Mouse (Mus musculus) erythroblast, embryonic 14.5 days (primary cell): ENCODE data around the gene Krt76.

Experiments used
- GATA1 ChIP-seq: IDR thresholded peaks from 2 replicates; pipeline ENCODE4 v1.6.1; 2012; ENCODE audit warnings: low read length, inconsistent platforms, mixed read lengths
- TAL1 ChIP-seq: IDR thresholded peaks from 3 replicates; pipeline ENCODE4 v1.6.1; 2012; ENCODE audit warnings: low read length, inconsistent platforms, mixed read lengths

DNA sequence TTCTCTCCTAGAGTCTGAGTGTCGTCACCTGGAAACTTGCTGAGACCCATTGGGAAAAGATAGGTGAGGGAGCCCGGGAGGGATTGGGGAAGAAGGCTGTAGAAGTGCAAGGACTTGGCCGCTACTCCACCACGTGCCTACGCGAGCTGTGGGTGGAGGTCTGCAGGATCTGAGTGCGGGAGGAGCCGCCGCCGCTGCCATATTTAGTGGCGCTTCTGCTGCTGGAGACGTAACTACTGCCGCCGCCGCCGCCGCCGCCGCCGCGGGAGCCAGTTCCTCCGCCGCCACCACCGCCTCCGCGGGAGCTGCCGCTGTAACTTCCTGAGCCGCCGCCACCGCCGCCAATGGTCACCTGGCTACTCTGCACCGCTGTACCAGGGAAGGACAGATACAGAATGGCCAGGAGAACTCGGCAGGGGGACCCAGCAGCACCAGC, 33.0 kb downstream of the Krt76 start:
- TF ChIP-seq GATA1, result no peak
- no peak for TF ChIP-seq TAL1
